Mouse (Mus musculus) hindbrain, embryonic 15.5 days (tissue): ENCODE measurements at regions not wholly inside any gene's neighbourhood (a gene's known extent, or its start where the extent isn't known, plus 50 kb on each side); places are given as distances from the start of the nearest gene placed in this dataset.
"Not testable (repeated sequence)": the region's sequence is repeated elsewhere in the genome, so short reads cannot be mapped to it uniquely, and the experiment has no call there.

Experiments
- ATAC-seq: fragments of 200-750 bp; cut with Nextera tagmentation; 2 replicates; pipeline ENCODE4 v1.8.0; 2017; ENCODE audit warnings: low read depth, moderate number of reproducible peaks, moderate TSS enrichment; ENCODE audit not compliant: low FRiP score
- H3K27ac ChIP-seq: fragments of 300-500 bp; sonication (generic); replicated peaks from 2 replicates; pipeline ENCODE4 v1.5.1; 2015; ENCODE audit warnings: mild to moderate bottlenecking, inconsistent platforms
- H3K27me3 ChIP-seq: fragments of 300-500 bp; sonication (generic); 2 replicates; pipeline ENCODE4 v1.6.1; 2015; ENCODE audit warnings: control low read depth, inconsistent platforms
- H3K36me3 ChIP-seq: fragments of 300-500 bp; sonication (generic); 2 replicates; pipeline ENCODE4 v1.6.1; 2015; ENCODE audit warnings: control low read depth, inconsistent platforms
- H3K4me1 ChIP-seq: fragments of 300-500 bp; sonication (generic); replicated peaks from 2 replicates; pipeline ENCODE4 v1.6.1; 2015; ENCODE audit warnings: control low read depth, inconsistent platforms
- H3K4me2 ChIP-seq: fragments of 300-500 bp; sonication (generic); 2 replicates; pipeline ENCODE4 v1.6.1; 2015; ENCODE audit warnings: moderate library complexity, mild to moderate bottlenecking, inconsistent platforms
- H3K4me3 ChIP-seq: fragments of 300-500 bp; sonication (generic); 2 replicates; pipeline ENCODE4 v1.5.1; 2015; ENCODE audit warnings: mild to moderate bottlenecking, inconsistent platforms
- H3K9ac ChIP-seq: fragments of 300-500 bp; sonication (generic); 2 replicates; pipeline ENCODE4 v1.6.1; 2015; ENCODE audit warnings: inconsistent platforms
- H3K9me3 ChIP-seq: fragments of 300-500 bp; sonication (generic); 2 replicates; pipeline ENCODE4 v1.6.1; 2016; ENCODE audit warnings: control low read depth, inconsistent platforms
- WGBS: fragments of 180-500 bp; shearing (Covaris S2); methylation state at CpG from one replicate; pipeline ENCODE4 v1.1.7; 2015; 5-methylcytosine and 5-hydroxymethylcytosine counted together

DNA sequence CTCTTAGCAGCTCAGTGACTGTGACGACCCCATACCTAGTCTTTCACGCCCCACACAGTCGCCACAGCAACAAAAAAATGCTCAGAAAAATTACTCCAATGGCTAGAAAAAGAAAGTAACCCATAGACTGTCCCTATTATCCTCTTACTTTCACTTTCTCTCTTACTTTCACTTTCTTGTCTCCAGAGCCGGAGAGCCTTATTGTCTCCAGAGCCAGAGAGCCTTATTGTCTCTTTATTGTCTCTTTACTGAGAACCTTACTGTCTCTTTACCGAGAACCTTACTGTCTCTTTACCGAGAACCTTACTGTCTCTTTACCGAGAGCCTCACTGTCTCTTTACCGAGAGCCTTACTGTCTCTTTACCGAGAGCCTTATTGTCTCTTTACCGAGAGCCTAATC is 119.2 kb downstream of the Tnfsf18 start:
- not testable (repeated sequence) for H3K4me3 ChIP-seq, H3K27ac ChIP-seq, H3K27me3 ChIP-seq, H3K4me2 ChIP-seq, H3K4me1 ChIP-seq, H3K36me3 ChIP-seq, ATAC-seq, H3K9me3 ChIP-seq, H3K9ac ChIP-seq
- 92% methylated on average over 10 of the region's 10 CpGs for WGBS

- no peaks in the 10 kb centered on the region for H3K4me1 ChIP-seq
- no peak overlapping the region for H3K4me2 ChIP-seq
- no peak overlapping the region for H3K27ac ChIP-seq
- 90% methylated on average over 4 of the region's 4 CpGs for WGBS
- H3K9ac ChIP-seq, result no peak overlapping the region
- no peak overlapping the region for H3K4me3 ChIP-seq
- no peak for ATAC-seq
- no peaks in the 10 kb centered on the region for H3K9me3 ChIP-seq
- no peaks in the 10 kb centered on the region for H3K27me3 ChIP-seq
- no peaks in the 10 kb centered on the region for H3K36me3 ChIP-seq
These were observed 113.0 kb downstream of the Tnfsf18 start for GRCm38 (mm10) chr1:161607446-161607845.

- Histone ChIP-seq H3K9me3 (no peaks in the 10 kb centered on the region), H3K9ac (no peak overlapping the region), H3K27ac (no peak overlapping the region), H3K4me1 (no peaks in the 10 kb centered on the region), H3K27me3 (no peaks in the 10 kb centered on the region), H3K4me2 (no peak overlapping the region), H3K36me3 (no peaks in the 10 kb centered on the region), H3K4me3 (no peak overlapping the region)
- WGBS, result 85% methylated on average over 3 of the region's 3 CpGs
- no peak for ATAC-seq
These were observed 107.7 kb downstream of the Tnfsf18 start for GRCm38 (mm10) chr1:161602150-161602549.

DNA sequence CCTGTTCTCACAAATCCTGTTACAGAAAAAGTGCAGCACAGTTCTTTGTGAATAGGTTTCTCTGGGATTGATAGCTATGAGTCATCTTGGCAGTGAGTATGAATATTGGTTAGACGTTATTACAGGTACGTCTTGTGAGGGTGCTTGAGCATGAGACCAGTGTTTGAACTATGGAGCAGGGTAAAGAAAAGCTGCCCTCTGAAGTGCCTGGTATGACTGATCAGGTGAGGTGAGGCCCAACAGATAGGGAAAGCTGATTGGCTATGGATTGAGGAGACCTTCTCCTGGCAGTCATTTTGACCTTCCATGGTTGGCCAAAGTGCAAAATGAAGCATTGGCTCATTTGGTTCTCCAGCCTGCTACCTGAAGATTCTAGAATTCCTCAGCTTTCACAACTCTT is 106.7 kb downstream of the Tnfsf18 start:
- WGBS, result 90% methylated on average over 2 of the region's 2 CpGs
- Histone ChIP-seq H3K27ac (no peak overlapping the region), H3K9ac (no peak overlapping the region)

GRCm38 (mm10) chr1:161598167-161598566 is 103.7 kb downstream of the Tnfsf18 start:
- no peaks in the 10 kb centered on the region for H3K36me3 ChIP-seq
- H3K4me3 ChIP-seq, result no peak overlapping the region
- no peak overlapping the region for H3K4me2 ChIP-seq
- 92% methylated on average over 3 of the region's 3 CpGs for WGBS
- no peak overlapping the region for H3K9ac ChIP-seq
- no peaks in the 10 kb centered on the region for H3K9me3 ChIP-seq
- H3K27me3 ChIP-seq, result no peaks in the 10 kb centered on the region
- no peaks in the 10 kb centered on the region for H3K4me1 ChIP-seq
- ATAC-seq, result no peak
- no peak overlapping the region for H3K27ac ChIP-seq

More for the DNA sequence above, 106.7 kb downstream of the Tnfsf18 start:
- Histone ChIP-seq H3K4me2 (no peak overlapping the region), H3K27me3 (no peaks in the 10 kb centered on the region), H3K9me3 (no peaks in the 10 kb centered on the region), H3K4me1 (no peaks in the 10 kb centered on the region), H3K36me3 (no peaks in the 10 kb centered on the region), H3K4me3 (no peak overlapping the region)
- no peak for ATAC-seq

- H3K36me3 ChIP-seq, result no peaks in the 10 kb centered on the region
- no peaks in the 10 kb centered on the region for H3K9me3 ChIP-seq
- H3K9ac ChIP-seq, result no peak overlapping the region
- H3K27me3 ChIP-seq, result no peaks in the 10 kb centered on the region
- no peak for ATAC-seq
- H3K4me1 ChIP-seq, result peaks cover 4% of the 10 kb centered on the region
- no peak overlapping the region for H3K4me2 ChIP-seq
- H3K4me3 ChIP-seq, result no peak overlapping the region
- 75% methylated on average over 1 of the region's 1 CpGs for WGBS
- H3K27ac ChIP-seq, result no peak overlapping the region
These were observed 82.1 kb downstream of the Tnfsf18 start for GRCm38 (mm10) chr1:161576530-161576929.

GRCm38 (mm10) chr1:161575939-161576338 is 81.5 kb downstream of the Tnfsf18 start:
- no peaks in the 10 kb centered on the region for H3K36me3 ChIP-seq
- no peaks in the 10 kb centered on the region for H3K27me3 ChIP-seq
- 54% methylated on average over 7 of the region's 7 CpGs for WGBS
- H3K4me3 ChIP-seq, result no peak overlapping the region
- H3K4me1 ChIP-seq, result peaks cover 4% of the 10 kb centered on the region
- no peaks in the 10 kb centered on the region for H3K9me3 ChIP-seq
- H3K4me2 ChIP-seq, result no peak overlapping the region
- no peak overlapping the region for H3K9ac ChIP-seq
- peak; percentile 75; the same call in 1 of the 2 replicates for ATAC-seq
- no peak overlapping the region for H3K27ac ChIP-seq

GRCm38 (mm10) chr1:161575171-161575570 is 80.7 kb downstream of the Tnfsf18 start:
- Histone ChIP-seq H3K4me2 (no peak overlapping the region), H3K9me3 (no peaks in the 10 kb centered on the region), H3K27ac (no peak overlapping the region), H3K4me3 (no peak overlapping the region), H3K9ac (no peak overlapping the region), H3K27me3 (no peaks in the 10 kb centered on the region), H3K36me3 (no peaks in the 10 kb centered on the region), H3K4me1 (peaks cover 4% of the 10 kb centered on the region)
- WGBS, result 92% methylated on average over 5 of the region's 5 CpGs
- no peak for ATAC-seq

DNA sequence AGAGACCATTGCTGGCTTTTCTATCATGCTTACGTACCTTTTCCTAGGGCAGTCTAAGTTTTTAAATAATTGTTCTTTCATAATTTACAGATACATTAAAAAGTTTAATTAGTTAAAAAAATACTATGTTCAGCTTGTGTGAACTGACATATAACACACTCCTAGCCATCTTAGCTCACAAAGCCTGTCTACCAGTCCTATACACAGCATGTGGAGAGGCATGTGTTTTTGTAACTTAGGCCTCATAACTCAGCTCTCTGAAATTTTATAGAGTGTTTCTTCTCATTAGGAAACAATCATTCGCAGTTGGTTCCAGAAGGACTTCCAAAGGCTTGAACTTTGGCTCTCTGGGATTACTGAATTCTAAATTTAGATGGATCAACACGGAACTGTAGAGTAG is 76.3 kb downstream of the Tnfsf18 start:
- Histone ChIP-seq H3K27ac (no peak overlapping the region), H3K4me2 (no peak overlapping the region), H3K9ac (no peak overlapping the region), H3K27me3 (no peaks in the 10 kb centered on the region), H3K4me1 (no peaks in the 10 kb centered on the region; the same call in 1 of the 2 replicates), H3K36me3 (no peaks in the 10 kb centered on the region), H3K4me3 (no peak overlapping the region), H3K9me3 (no peaks in the 10 kb centered on the region)
- WGBS, result 81% methylated on average over 3 of the region's 3 CpGs
- no peak for ATAC-seq

DNA sequence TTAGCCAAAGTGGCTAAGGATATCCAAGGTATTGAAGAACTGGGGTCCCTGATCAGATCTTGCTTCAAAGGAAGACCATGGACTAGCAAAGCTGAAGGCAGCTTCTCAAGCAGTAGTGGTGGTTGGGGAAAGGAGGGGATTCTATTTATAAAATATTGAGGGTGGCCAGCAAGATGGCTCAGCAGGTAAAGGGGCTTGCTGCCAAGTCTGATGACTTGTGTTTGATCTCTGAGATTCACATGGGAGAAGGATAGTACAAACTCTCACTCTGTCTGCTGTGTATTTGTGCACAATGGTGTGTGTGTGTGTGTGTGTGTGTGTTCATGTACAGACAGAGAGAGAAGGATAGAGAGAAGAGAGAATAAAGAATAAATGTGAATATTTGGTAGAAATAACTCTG is 73.4 kb downstream of the Tnfsf18 start:
- ATAC-seq, result no peak
- H3K9ac ChIP-seq, result no peak overlapping the region
- H3K4me2 ChIP-seq, result no peak overlapping the region
- no peaks in the 10 kb centered on the region for H3K36me3 ChIP-seq
- no peaks in the 10 kb centered on the region for H3K9me3 ChIP-seq
- H3K4me3 ChIP-seq, result no peak overlapping the region
- no peaks in the 10 kb centered on the region for H3K4me1 ChIP-seq
- no peaks in the 10 kb centered on the region for H3K27me3 ChIP-seq
- no peak overlapping the region for H3K27ac ChIP-seq

GRCm38 (mm10) chr1:161560368-161560767 is 65.9 kb downstream of the Tnfsf18 start:
- Histone ChIP-seq H3K27me3 (no peaks in the 10 kb centered on the region), H3K27ac (no peak overlapping the region), H3K36me3 (no peaks in the 10 kb centered on the region), H3K4me3 (no peak overlapping the region), H3K9ac (no peak overlapping the region), H3K4me2 (no peak overlapping the region), H3K4me1 (no peaks in the 10 kb centered on the region), H3K9me3 (no peaks in the 10 kb centered on the region)
- ATAC-seq, result no peak
- 77% methylated on average over 3 of the region's 3 CpGs for WGBS
